Mouse (Mus musculus): ENCODE results near the gene Igsf21.

The Igsf21 gene

DNA sequence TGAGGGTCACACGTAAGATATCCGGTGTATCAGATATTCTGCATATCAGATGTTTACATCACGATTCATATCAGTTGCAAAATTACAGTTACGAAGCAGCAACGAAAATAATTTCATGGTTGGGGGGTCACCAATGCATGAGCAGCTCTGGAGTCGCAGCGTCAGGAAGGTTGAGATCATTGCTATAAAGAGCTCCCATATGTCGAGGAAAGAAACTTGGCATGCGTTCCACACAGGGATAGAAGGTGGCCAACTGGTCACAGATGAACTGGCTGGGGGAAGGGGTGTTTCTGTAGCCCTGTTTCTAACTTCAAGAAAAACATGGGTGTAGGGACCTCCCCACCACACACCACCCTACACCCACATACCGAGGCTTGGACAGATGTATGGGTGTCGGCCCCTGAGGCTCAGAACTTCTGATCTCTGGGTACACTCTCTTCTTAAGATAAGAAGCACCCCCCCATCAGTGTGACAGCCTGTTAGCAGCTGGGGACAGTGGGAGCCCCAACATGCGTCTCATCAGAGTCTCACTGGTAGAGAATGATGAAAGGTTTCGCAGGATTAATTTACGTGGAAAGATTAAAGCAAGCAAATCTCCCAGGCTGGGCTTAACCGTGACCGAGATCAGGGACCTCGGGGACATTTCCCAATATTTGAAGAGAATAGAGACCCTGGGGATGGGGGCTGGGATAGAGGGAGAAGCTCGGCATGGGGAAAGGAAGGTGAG, 54.1 kb downstream of the Igsf21 start:
- no peak for DNase-seq (ENCODE audit: low spot score)

DNA sequence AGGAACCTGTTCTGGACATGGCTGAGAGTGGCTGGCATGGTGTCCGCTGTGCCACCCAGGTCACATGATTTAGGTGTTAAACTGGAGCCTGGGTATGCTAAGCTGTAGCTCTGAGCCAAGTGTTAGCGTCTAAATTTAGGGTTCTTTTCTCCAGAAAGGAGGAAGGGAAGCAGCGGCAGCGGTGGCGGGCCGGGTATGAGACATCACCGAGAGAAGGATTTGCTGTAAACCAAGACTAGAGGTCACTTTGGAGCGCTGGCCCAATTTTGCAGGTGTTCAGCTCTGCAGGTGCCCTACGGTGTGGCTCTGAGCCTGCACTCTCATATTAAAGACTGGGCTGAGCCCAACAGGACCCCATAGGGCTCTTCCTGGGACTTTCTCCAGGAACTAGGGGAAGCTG, 57.0 kb downstream of the Igsf21 start:
- no peak for DNase-seq (ENCODE audit: low spot score)

DNA sequence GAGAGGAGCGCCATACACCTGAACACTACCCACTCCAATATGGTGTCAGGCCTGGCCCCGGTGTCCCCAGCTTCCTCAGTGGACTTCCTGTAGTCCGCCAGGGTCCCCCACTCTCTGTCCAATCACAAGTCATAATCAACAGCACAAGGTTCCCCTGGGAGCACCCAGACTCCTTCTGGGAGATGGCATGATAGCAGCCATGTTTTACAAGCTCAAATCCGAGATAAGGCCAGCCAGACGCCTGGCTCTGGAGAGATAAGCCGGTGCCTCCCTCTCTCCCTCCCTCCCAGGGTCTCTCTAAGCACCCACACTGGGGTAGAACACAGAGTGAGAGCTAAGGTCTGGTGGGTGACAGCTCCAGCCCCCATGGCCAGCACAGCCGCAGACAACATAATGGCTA, 58.0 kb downstream of the Igsf21 start:
- no peak for DNase-seq (ENCODE audit: low spot score)

DNA sequence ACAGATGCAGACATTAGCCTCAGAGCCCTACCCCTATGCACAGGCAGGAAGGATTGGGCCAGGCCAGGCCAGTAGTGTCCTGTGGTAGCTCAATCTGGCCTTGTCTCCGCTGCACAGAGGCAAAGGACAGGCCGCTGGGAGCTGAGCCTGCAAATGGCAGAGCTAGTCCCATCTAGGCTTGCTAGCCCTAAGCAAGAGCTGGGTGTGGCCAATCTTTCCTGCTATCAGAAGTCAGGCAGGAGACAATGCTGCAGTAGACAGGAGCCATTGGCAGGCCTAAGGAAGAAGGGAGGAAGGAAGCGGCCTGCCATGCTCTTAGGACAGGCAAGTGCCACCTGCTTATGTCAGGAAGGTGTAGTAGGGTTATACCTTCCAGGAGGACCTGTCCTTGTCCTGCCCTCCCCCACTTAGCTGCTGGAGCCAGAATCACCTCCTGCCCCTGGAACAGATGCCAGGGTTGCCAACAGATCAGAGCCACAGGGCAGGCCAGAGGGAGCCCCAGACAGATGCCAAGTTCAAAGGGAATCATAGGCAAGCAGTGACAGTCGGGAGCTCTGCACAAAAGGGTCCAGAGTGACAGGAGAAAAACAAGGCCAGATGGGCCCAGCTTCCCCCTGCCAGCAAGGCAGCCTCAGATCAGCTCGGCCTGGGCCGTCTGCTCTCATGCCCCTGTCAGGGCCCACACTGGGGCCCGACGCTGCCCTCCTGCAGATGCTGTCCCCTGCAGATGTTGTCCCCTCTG, 59.0 kb downstream of the Igsf21 start:
- no peak for DNase-seq (ENCODE audit: low spot score)

DNA sequence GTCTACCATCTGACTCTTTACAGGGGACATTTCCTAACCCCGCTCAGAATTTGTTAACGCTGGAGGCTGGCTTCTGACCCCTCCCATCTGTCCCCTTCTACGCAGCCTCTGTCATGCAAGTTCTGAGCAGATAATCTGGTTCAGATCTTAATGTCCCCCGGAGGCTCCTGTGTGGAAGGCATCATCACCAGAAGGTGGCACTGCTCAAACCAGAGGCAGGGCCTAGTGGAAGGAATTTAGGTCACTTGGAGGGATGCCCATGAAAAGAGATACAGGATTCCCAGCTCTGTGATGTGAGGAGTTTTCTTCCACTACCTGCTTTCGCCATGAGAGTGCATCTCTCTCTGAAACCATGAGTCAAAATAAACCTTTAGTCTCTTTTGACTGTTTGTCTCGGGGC, 67.0 kb downstream of the Igsf21 start:
- no peak for DNase-seq (ENCODE audit: low spot score)

DNA sequence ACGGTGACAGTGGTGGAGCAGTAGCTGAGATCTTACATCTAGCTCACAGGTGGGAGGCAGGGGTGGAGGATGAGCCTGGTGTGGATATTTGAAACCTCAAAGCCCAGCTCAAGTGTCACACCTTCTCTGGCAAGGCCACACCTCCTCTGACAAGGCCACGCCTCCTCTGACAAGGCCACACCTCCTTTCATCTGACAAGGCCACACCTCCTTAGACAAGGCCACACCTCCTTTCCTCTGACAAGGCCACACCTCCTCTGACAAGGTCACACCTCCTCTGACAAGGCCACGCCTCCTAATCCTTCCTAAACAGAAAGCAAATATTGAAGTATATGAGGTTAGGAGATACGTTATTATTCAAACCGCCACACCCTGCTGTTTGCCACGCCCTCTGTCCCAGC, 69.5 kb downstream of the Igsf21 start:
- no peak for DNase-seq (ENCODE audit: low spot score)

DNA sequence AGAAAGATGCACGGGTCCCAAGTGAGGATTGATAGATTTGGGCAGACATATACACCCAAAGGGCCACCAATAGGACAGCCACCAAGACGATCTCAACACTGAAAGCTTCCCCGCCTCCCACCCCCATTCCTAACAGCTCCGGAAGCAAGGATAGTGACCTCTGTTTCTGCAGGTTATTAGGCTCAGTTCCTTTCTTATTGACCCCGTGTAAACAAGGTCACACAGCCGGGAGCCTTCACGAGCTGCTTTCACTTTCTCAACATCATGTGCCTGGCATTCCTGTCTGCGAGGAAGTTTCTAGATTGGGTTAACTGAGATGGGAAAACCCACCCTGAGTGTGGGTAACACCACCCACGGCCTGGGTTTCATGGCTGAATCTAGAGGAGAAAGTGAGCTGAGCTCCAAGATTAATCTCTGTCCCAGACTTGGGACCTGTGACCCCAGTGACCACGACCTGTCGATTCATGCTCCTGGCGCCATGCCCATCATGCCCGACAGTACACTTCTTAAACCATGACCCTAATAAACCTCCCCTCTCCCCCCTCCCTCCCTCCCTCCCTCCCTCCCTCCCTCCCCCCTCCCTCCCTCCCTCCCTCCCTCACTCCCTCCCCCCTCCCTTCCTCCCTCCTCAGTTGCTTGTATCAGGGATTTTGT, 72.7 kb downstream of the Igsf21 start:
- no peak for DNase-seq (ENCODE audit: low spot score)

DNA sequence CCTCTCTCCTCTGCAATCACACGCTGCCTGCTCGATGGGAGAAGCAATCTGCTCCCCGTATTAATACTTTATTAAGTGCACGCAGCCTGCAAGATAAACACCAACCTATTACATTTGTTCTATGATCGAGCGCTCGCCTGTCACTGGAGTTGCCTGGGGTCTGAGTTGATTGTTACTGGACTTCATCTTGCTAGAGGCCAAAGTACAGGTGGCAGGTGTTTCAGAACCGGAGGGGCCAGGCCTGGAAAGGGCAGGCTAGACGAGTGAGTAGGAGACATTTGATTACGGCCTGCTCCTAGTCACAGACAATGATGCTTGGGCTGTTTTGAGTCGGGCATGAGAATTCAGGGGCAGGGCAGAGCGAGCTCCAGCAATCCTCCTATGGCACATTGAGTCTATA, 73.5 kb downstream of the Igsf21 start:
- no peak for DNase-seq (ENCODE audit: low spot score)

DNA sequence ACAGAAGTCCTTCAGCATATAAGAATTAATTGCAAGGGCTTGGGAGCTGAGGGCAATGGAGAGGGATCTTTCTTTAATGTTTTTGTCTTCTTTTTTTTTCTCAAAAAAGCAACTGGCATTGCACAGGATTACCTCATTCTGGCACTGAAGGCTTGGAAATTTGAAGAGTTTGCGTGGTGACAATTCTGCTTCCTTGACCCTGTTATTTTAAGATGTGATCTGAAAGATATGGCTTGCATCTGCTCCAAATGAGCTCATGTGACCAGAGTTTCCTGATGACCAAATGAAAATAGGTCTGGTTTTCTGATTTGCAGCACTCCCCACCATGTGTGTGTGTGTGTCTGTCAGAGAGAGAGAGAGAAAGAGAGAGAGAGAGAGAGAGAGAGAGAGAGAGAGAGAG, 74.7 kb downstream of the Igsf21 start:
- no peak for DNase-seq (ENCODE audit: low spot score)

DNA sequence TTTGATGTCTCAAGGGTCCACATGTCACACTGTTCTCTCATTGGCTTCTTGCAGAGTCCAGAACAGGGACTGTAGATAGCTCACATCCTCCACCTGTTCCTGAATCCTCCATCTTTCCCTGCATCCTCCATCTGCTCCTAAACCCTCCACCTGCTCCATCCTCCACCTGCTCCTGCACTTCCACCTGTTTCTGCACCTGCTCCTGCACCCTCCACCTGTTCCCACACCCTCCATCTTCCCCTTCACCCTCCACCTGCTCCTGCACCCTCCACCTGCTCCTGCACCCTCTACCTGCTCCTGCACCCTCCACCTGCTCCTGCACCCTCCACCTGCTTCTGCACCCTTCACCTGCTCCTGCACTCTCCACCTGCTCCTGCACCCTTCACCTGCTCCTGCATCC, 75.4 kb downstream of the Igsf21 start:
- no peak for DNase-seq (ENCODE audit: low spot score)

DNA sequence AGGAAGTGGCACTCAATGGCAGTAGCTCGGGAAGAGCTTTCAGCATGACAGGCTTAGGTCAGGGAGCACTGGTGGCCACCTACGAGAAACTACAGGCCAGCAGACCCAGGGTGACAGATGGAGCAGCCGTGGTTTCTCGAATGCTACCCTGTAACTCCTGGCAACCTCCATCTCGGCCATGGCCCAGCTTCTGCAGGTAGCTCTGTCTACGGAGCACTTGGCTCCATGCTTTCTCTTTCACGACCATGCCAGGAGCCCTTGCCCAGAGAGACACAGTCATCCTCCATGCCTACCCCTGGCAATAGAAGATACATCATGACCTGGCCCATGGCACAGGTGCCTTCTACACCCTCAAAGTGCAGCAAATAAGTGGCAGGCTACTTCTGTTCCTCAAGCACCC, 80.7 kb downstream of the Igsf21 start:
- DNase-seq (ENCODE audit: low spot score) = no peak

DNA sequence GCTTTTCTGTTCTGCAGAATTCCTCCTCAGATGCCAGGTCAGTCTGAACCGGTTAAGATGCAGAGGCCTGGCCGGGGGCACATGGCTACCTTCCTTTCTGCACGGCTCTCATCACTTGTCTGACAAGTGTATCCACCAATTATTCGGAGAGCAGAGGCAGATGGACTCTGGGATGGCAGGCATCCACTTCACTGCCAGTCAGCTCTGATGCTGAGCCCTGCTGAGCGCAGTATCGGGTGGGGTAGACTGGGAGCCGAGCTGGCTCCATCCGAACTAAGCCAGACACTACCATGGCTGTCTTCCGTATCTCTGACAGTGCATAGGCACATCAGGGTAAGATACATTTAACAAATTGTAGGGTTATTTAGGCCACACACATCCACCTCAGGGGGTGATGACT, 81.9 kb downstream of the Igsf21 start:
- no peak for DNase-seq (ENCODE audit: low spot score)

DNA sequence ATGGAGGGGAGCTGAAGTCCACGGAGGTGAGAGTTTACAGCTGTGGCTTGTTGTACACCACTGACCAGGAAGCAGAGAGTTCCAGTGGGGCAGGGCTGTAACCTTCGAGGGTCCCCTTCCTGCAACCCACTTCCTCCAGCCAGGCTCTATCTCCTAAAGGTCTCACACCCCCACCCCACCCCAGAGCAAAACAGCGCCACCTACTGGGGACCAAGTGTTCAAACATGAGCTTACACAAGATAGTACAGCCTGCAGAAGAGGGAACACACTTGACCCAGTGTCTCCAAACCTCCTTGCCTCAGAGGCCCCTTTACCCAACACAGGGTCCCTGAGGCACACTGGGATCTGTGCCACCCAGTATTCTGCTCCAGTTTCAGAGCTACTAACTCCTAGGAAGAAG, 87.0 kb downstream of the Igsf21 start:
- DNase-seq (ENCODE audit: low spot score) = no peak

DNA sequence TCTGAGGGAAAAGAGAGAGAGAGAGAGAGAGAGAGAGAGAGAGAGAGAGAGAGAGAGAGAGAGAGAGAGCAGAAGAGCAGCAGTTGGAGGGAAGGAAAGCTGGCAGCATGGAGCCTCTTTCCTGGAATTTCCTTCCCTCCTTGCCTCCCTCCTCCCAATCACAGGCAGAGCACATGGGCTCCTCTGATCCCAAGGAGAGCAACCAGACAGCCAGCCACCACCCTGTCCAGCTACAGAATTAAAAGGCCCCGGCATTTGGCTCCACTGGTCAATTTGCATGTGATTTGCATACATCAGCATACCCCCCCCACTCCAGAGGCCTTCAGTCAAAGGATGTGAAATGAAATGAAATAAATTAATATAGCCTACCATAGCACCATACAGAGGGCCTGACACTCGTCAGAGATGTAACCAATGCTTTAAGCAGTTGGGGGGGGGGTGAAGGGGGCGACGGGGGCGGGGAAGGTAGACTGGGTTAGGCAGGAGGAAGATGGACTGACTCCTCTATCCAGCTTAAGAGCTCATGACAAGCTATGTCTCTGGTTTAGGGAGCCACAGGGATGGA, 91.6 kb downstream of the Igsf21 start:
- no peak for DNase-seq (ENCODE audit: low spot score)

DNA sequence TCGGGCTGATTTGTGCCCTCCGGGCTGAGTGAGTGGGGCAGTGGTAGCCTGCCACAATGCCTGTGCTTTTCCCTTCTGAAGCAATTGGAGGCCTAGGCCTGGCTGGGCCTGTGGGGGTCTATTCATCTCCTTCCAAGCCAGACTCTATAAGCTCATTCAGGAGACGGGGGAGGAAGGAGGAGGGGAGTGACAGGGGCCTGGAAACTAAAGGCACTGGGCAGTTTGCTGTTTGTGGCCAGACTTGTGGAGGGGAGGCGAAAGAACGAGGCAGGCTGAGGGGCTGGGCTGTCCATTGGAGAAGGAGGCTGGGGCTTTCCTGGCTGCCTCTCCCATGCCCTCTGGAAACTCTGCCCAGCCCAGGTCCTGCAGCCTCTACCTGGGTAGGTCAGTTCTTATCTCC, 92.1 kb downstream of the Igsf21 start:
- DNase-seq (ENCODE audit: low spot score) = no peak

DNA sequence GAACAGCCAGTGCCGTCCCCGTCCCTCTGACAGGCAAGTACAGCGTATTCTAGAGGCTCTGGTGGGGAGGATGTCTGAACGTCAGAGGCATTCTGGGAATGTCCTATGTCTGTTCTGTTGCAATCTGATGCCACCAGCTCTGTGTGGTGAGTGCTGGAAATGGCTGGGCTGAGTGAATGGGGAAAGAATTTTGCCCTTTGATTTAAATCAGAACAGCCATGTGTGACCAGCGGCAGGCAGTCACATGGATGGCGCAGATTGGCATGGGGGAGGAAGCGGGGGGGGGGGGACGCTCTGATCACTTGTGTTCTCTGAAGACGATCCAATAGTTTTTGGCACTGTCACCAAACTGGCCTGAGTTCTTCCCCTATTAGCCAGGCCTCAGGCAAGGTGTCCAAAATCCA, 92.9 kb downstream of the Igsf21 start:
- no peak for DNase-seq (ENCODE audit: low spot score)

DNA sequence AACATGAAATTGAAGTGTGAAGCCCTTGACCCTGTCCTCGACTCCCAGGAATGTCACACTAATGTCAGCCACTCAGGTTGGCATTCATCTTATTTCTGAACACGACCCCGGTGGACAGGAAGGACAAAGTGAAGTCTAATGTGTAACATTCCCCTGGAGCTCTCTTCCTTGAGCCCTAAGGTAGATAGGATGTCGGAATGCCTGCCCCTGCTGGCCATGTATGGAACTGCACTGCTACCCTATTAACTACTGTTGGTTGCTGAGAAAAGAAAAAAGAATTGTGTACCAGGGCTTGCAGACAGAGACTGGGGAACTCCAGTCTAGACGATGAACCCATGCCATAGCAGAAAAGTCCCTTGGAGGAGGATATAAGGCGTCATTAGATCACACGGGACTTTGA, 93.5 kb downstream of the Igsf21 start:
- no peak for DNase-seq (ENCODE audit: low spot score)

DNA sequence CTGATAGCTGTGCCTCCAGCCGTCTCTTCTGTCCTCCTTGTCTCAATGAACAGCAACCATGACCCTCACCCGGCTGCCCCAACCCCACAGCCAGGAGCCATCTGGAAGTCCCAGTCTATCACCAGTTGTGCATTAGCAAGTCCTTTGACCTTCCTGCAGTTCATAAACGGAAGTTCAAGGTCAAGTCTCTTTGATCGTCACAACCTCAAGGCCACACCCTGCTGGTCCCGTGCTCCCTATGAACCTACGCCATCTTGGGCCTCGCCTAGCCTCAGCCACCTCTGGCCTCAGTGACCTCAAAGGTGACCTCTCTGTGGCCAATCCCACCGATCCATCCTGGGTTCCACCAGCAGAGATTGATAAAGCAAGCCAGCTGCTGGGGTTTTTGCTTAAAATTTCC, 96.9 kb downstream of the Igsf21 start:
- no peak for DNase-seq (ENCODE audit: low spot score)

DNA sequence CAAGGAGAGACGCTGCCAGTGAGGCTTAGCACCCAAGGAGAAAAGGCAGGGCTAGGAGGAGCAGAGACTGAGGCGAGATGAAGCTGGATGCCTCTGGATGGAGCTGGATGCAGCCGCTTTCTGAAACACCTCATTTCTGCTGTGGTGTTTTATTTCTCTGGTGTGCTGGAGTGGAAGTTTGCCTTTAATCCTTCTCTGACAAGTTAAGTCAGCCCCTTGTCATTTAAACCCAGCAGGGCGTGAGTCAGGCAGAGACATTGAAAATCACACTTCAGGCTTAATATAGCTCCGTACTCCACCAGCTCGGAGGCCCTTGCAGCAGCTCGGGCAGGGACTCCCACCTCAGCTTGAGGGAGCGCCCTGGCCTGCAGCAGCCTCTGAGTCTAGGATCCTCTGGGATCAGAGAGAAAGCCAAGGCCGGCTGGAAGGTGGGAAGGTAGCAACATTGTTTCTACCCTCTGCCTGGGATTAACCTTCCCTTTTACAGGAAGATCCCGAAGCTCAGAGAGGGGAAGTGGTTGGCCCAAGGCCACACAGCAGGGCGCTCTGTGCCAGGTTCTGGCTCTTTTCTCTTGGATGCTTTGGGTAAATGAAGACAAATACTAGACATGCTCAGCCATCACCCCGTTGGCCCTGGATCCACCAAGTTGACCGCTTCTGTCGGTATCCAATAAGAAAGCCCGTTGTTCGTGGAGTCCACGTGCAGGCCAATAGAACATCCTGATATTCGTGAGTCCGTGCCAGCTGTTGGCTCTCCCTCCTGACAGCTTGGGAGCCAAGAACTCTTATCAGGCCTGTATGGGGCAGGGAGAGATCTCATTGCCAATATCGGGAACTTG, 98.5 kb downstream of the Igsf21 start:
- DNase-seq (ENCODE audit: low spot score) = no peak

DNA sequence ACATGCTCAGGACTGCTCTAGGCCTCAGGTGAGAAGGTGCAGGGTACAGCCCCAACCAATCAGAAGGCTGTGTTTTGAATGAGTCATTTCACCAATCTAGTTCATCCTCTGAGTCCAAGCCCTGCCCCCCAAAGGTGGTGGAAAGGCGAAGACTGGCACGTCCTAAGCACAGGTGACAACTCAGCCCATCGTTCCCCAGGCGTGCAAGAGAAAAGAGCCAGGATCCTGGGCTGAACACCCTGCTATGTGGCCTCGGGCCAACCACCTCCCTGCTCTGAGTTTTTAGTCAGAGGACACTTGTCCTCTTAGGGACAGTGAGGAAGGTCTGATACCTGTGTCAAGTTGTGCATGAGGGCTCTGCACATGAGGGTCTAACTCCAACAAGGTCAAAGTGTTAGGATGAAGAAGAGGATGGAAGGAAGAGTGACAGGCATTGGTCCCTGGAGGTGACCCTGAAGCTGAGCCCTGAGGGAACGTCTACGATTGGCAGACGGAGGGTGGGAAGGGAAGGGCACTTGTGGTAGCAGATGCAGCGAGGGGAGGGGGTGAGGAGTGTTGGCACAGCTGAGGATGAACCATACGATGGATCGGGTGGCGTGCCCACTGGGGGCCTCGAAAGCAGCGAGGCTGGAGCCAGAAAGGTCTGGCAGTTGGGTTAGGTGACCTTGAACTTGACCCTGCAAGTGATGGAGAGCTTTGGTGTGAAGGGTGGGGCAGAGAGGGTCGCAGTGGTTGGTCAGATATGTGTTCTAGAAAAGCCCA, 99.3 kb downstream of the Igsf21 start:
- DNase-seq (ENCODE audit: low spot score) = no peak

DNA sequence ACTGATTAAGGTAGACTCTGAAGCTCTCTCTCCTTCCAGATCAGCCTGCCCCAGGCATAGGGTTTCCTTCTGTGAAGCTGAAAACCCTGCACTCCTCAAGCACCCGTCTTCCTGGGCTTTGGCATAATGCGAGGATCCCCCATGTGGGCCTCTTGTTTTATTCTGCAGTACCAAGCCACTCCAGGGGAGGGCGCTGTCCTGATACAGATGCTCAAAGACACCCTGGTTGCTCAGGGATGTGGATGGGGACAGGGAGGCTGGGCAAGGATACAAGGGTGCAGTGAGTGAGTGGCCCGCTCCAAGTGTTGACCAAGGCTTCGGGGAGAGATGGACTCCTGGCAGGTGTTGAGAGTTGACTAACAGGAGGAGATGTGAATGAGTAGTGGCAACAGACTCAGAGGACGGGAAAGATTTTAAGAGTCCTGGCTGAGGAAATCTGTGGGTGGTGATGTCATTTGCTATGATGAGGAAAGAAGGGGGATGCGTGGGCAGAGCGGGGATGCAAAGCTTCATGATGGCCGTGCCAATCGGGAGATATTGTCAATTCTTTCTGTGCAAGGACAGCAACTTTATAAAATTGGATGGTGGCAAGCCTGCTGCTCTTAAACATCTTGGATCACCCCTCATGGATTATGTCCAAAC, 102.6 kb downstream of the Igsf21 start:
- DNase-seq (ENCODE audit: low spot score) = no peak
